Mouse (Mus musculus): ENCODE data around the gene Gm5065. TPM values are rescaled to one million over a fixed set of nuclear protein-coding genes. Genes with fewer than 3 reads are reported as not detected.

The Gm5065 gene
- not detected for polyA plus RNA-seq (2014; fragmentation: Illumina TruSeq; extraction: RNeasy Lipid Tissue Mini Kit (QIAGEN cat#74804); ENCODE audit: low read depth, low replicate concordance)

GRCm38 (mm10) chr7:5350237-5350636 lies at the start of gene Gm5065:
Gene Gm5065, plus strand, starts transcription at chr7:5350537.

GRCm38 (mm10) chr7:5350935-5351334 lies 598 bp downstream of the Gm5065 start, which contains the start of gene Nlrp2:
Gene Nlrp2, minus strand, starts transcription at chr7:5351035.

Other genes with a start within 250 kb of the Gm5065 start
- gene Rfpl4, start 233.6 kb upstream of the Gm5065 start, polyA plus RNA-seq (2014; fragmentation: Illumina TruSeq; extraction: RNeasy Lipid Tissue Mini Kit (QIAGEN cat#74804); ENCODE audit: low read depth, low replicate concordance): not detected
- 1.2 TPM for gene Rasl2-9, start 224.6 kb upstream of the Gm5065 start, polyA plus RNA-seq (2014; fragmentation: Illumina TruSeq; extraction: RNeasy Lipid Tissue Mini Kit (QIAGEN cat#74804); ENCODE audit: low read depth, low replicate concordance)
- gene Vmn1r55, start 200.9 kb upstream of the Gm5065 start, polyA plus RNA-seq (2014; fragmentation: Illumina TruSeq; extraction: RNeasy Lipid Tissue Mini Kit (QIAGEN cat#74804); ENCODE audit: low read depth, low replicate concordance): not detected
- gene Vmn1r56, start 153.8 kb upstream of the Gm5065 start, polyA plus RNA-seq (2014; fragmentation: Illumina TruSeq; extraction: RNeasy Lipid Tissue Mini Kit (QIAGEN cat#74804); ENCODE audit: low read depth, low replicate concordance): not detected
- not detected for gene Vmn1r57, start 132.0 kb upstream of the Gm5065 start, polyA plus RNA-seq (2014; fragmentation: Illumina TruSeq; extraction: RNeasy Lipid Tissue Mini Kit (QIAGEN cat#74804); ENCODE audit: low read depth, low replicate concordance)
- gene Nlrp2, start 498 bp downstream of the Gm5065 start, polyA plus RNA-seq (2014; fragmentation: Illumina TruSeq; extraction: RNeasy Lipid Tissue Mini Kit (QIAGEN cat#74804); ENCODE audit: low read depth, low replicate concordance): not detected
- not detected for gene Vmn1r58, start 62.9 kb downstream of the Gm5065 start, polyA plus RNA-seq (2014; fragmentation: Illumina TruSeq; extraction: RNeasy Lipid Tissue Mini Kit (QIAGEN cat#74804); ENCODE audit: low read depth, low replicate concordance)
- not detected for gene Vmn1r59, start 106.2 kb downstream of the Gm5065 start, polyA plus RNA-seq (2014; fragmentation: Illumina TruSeq; extraction: RNeasy Lipid Tissue Mini Kit (QIAGEN cat#74804); ENCODE audit: low read depth, low replicate concordance)
- not detected for gene Vmn2r28, start 143.4 kb downstream of the Gm5065 start, polyA plus RNA-seq (2014; fragmentation: Illumina TruSeq; extraction: RNeasy Lipid Tissue Mini Kit (QIAGEN cat#74804); ENCODE audit: low read depth, low replicate concordance)
- gene Vmn1r60, start 196.8 kb downstream of the Gm5065 start, polyA plus RNA-seq (2014; fragmentation: Illumina TruSeq; extraction: RNeasy Lipid Tissue Mini Kit (QIAGEN cat#74804); ENCODE audit: low read depth, low replicate concordance): not detected

Measured in sigmoid colon, adult 10 weeks (tissue).